Mouse (Mus musculus): ENCODE results near the gene Ndufab1.
A peak's percentile ranks its signal among the peaks of the same experiment; 100 is the strongest.

Gene Ndufab1

DNA sequence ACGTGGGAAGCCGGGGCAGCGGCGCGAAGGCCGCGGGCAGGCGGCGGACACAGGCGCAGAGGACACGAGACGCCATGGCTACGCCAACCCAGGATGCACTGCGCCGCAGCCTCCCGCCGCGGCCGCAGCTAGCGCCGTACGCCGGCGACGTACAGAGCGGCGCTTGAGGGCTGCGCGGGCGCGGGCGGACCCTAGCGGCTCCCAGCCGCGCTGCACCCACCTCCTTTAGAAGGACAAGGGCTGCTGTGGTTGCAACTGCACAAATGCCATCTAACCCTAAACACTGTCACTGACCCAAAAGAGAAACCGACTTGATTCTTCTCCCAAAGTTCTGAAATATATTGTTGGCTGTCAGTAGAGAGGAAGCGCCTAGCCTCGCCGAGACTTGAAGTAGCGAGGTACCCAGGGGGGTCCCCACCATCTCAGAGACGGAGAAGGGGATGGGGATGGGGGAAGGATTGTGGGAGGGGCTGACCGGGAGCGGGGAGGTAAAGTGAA is at the start of gene Ndufab1:
Gene Ndufab1 (minus strand): TSS at position 140 of the 498 bp plus-strand sequence.
- DNase-seq (ENCODE audit: low spot score) = peak; percentile 89

- no peak for DNase-seq (ENCODE audit: low spot score)
Measured at GRCm38 (mm10) chr7:122140991-122141390, 39.3 kb upstream of the Ndufab1 start.

- DNase-seq (ENCODE audit: low spot score) = no peak
Measured at GRCm38 (mm10) chr7:122138190-122138589, 36.5 kb upstream of the Ndufab1 start.

GRCm38 (mm10) chr7:122137071-122137470 is 35.4 kb upstream of the Ndufab1 start:
- no peak for DNase-seq (ENCODE audit: low spot score)

DNA sequence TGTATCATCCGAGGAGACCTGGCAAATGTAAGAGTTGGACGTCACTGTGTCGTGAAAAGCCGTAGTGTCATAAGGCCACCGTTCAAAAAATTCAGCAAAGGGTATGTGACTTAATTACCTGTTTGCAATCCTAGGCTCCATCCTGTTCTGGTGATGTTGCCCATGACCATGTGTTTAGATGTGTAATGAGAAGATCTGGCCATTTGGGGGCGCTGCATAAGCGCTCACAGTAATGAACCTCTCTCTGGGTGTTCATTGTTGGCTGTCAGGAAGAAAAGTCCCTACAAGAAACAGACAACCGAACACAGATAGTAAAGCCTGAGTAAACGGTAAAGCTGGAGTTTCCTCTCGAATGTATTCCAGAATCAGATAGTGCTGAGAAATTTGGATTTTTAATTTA is 33.4 kb upstream of the Ndufab1 start:
- DNase-seq (ENCODE audit: low spot score) = peak; percentile 50

DNA sequence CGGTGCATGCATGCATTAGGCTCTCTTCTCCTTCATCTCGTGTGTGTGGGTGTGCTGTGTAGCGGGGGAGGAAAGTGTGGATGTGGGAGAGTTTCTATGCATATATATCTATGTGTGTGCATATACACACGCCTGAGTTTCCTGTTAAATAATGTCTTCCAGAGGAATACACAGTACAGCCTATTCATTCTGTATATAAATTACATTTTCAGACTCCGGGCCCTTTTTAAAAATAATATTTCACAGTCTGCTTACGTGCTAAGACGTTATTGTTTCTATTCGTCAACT is 31.6 kb upstream of the Ndufab1 start:
- DNase-seq (ENCODE audit: low spot score) = no peak

GRCm38 (mm10) chr7:122132497-122133337 is 31.0 kb upstream of the Ndufab1 start, which contains the start of the genes Palb2 and Dctn5:
TSS of gene Palb2 (minus strand) at chr7:122132985.
TSS of gene Dctn5 (plus strand) at chr7:122133041.
- peak; percentile 97 for DNase-seq (ENCODE audit: low spot score)

- DNase-seq (ENCODE audit: low spot score) = no peak
Measured at GRCm38 (mm10) chr7:122131834-122132233, 30.1 kb upstream of the Ndufab1 start.

- DNase-seq (ENCODE audit: low spot score) = no peak
Measured at GRCm38 (mm10) chr7:122126946-122127345, 25.3 kb upstream of the Ndufab1 start.

- no peak for DNase-seq (ENCODE audit: low spot score)
Measured at GRCm38 (mm10) chr7:122125636-122126035, 23.9 kb upstream of the Ndufab1 start.

- no peak for DNase-seq (ENCODE audit: low spot score)
Measured at GRCm38 (mm10) chr7:122123518-122123917, 21.8 kb upstream of the Ndufab1 start.

DNA sequence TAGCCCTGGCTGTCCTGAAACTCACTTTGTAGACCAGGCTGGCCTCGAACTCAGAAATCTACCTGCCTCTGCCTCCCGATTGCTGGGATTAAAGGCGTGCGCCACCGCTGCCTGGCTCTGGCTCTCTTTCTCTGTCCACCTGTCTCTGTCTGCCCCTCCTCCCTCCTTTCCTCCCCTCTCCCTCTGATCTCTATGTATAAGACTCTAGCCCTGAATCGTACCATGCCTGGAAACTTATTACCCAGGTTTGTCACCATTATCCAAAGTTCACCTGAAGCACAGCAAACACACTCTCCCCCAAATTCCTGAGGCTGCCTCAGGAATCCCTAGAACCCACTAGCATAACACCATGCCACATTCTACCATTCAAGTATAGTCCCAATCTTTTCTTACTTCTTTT is 6.5 kb upstream of the Ndufab1 start:
- no peak for DNase-seq (ENCODE audit: low spot score)

- peak; percentile 79 for DNase-seq (ENCODE audit: low spot score)
Measured at GRCm38 (mm10) chr7:122101014-122101746, 506 bp downstream of the Ndufab1 start.

DNA sequence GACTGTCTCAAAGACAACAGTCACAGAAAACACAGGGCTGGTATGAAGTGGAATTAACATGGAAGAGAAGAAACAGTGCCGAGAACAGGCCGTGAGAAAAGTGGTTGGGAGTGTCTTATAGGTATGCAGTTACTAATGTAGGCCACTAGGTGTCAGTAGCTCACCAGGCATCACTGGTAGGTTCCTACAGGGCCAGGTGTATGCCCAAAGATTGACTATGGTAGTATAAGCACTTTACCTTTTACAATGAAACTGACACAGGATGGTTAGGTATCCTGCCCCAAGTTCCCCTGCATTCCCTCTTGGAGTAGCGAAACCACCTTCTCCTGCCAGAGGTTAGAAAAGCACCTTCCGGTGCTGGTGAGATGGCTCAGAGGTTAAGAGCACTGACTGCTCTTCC is 2.5 kb downstream of the Ndufab1 start:
- no peak for DNase-seq (ENCODE audit: low spot score)

- DNase-seq (ENCODE audit: low spot score) = no peak
Measured at GRCm38 (mm10) chr7:122098009-122098408, 3.7 kb downstream of the Ndufab1 start.

DNA sequence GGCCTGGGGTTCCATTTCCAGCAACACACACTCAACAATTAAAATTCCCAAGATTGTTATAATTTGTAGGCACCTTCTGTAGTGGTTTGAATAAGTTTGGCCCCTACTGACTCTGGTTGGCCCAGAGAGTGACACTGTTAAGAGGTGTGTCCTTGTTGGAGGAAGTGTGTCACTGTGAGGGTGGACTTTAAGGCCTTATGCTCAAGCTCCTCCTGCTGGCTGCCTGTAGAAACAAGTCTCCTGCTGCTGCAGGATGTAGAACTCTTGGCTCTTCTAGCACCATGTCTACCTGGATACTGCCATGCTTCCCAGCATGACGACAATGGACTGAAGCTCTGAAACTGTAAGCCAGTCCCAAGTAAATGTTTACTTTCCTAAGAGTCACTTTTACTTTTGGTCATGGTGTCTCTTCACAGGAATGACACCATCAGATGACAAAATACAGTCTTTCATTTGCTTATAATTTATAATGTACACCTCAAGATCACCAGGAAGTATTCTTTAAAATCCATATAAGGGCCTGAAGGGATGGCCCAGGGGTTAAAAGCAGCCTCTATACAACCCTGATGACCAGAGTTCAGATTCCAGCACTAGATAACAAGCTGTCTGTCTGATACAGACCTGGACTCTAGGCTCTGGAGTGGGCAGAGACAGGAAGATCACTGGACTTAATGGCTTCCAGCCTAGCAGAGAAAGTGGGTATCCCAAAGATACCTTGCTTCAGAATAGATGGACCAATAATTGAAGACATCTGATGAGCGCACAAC is 6.9 kb downstream of the Ndufab1 start:
- DNase-seq (ENCODE audit: low spot score) = no peak

DNA sequence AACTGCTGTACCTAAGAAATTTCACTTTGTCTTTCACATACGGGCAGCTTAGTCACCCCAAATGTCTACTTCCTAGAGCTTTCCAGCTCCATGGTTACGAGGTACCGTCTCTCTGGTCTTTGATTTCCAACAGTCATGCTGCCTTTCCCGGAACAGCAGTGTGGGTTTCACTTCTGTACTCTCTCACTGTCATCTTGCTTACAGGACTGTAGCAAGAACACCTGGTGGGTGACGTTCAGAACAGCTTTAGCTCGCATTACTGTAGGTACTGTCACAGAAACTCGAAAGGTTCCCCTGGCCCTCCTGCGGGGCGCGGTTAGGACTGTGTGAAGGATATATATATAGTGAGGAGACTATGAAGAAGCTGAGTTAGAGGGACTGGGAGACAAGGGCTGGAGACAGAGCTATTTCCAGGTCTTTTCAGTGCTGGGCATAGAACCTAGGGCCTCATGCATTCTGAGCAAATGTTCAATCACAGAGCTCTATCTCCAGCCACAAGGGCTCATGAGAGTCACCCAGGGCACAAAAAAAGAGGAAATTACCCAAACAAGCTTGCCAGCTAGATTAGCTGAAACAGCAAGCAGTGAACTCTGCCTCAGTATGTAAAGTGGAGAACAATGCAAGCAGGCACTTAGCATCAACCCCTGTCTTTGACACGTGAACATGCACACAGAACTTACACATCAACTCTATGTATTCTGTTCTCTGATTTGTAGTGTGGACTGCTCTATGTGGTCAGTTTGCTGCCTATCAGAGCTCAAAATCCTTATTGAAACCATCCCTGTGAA is 14.3 kb downstream of the Ndufab1 start:
- DNase-seq (ENCODE audit: low spot score) = no peak

- DNase-seq (ENCODE audit: low spot score) = no peak
Measured at GRCm38 (mm10) chr7:122081071-122081470, 20.6 kb downstream of the Ndufab1 start.

- no peak for DNase-seq (ENCODE audit: low spot score)
Measured at GRCm38 (mm10) chr7:122079798-122080554, 21.7 kb downstream of the Ndufab1 start.

DNA sequence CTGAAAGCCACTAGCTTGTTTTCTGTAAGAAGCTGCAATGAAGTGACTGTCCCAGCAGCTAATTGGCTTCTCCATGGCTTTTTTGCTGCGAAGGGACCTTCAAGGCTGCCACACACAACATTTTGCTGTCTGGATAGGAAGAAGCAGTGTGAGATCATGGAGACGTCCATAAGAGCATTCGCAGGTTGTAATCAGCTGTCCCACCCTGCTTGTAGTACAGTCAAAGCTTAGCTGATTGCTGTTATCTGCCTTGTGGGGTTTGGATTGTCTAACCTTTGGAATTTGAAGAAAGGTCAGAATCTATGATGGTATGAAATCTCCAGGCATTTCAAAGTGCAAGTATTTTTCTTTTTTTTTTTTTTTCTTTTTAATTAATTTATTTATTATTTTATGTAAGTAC is 27.3 kb downstream of the Ndufab1 start:
- no peak for DNase-seq (ENCODE audit: low spot score)

All from testis, postnatal 10 days (tissue).